Mouse (Mus musculus): ENCODE results near the gene Minos1. TPM values are rescaled to one million over a fixed set of nuclear protein-coding genes. Genes with fewer than 3 reads are reported as not detected.

The Minos1 gene
- polyA plus RNA-seq, 1 experiment from 2014 or later: 564 TPM

DNA sequence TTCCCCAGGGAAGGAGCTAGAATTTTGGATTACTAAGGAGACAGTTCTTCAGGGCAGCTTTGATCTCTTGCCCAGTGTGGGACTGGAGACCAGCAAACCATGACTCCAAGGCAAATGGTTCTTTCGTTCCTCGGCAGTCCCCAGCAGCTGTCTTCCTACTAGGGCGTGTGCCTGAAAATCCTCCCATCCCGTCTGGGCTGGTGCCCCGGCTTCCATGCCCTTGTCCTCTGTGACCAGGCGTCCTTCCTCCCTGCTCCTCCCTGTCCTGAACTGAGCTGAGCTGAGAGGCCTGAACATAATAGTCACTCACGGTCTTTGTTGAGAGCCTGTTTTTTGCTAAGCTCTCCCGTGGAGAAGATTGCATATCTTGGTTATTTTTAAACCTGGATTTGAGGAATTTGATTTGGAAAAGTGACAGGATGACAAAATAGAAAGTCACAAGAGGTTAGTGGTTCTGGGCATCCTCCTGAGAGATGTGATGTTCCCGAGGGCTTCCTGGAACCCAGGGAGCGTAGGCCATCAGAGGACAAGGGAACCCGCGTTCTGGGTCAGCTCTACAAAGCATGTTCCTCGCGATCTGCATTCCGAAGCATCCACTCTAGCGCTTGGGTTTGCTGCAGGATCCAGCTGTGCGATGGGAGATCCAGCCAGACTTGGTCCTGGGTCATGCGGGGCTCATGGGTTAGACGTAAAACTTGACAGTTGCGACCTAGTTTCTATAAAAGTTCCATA, 23.8 kb upstream of the Minos1 start:
- Histone ChIP-seq H3K4me1 (replicated peaks; ENCODE audit: control insufficient read depth, insufficient read depth, low read length) (no peaks in the 10 kb centered on the region), H3K9me3 (ENCODE audit: control insufficient read depth, low read length) (no peaks in the 10 kb centered on the region), H3K36me3 (ENCODE audit: control insufficient read depth, insufficient read depth, low read length) (no peaks in the 10 kb centered on the region), H3K9ac (ENCODE audit: low read depth, low read length) (no peak overlapping the region), H3K4me3 (ENCODE audit: low read depth, low read length) (no peak overlapping the region), H3K27ac (ENCODE audit: low read depth, low read length) (no peak overlapping the region), H3K4me2 (no peak overlapping the region), H3K27me3 (replicated peaks; ENCODE audit: control insufficient read depth, insufficient read depth, low read length) (0 out of 2 replicates have a peak, but pooled peaks cover 3% of the 10 kb centered on the region)
- DNase-seq (ENCODE audit: low spot score): no peak
- no peak for ATAC-seq (replicated peaks; ENCODE audit: low FRiP score)
- 75% methylated on average over 20 of the region's 20 CpGs for WGBS

- Histone ChIP-seq H3K27me3 (replicated peaks; ENCODE audit: control insufficient read depth, insufficient read depth, low read length) (no peaks in the 10 kb centered on the region), H3K36me3 (ENCODE audit: control insufficient read depth, insufficient read depth, low read length) (no peaks in the 10 kb centered on the region), H3K4me3 (ENCODE audit: low read depth, low read length) (no peak overlapping the region), H3K9ac (ENCODE audit: low read depth, low read length) (no peak overlapping the region), H3K4me2 (no peak overlapping the region), H3K4me1 (replicated peaks; ENCODE audit: control insufficient read depth, insufficient read depth, low read length) (no peaks in the 10 kb centered on the region), H3K9me3 (ENCODE audit: control insufficient read depth, low read length) (0 out of 2 replicates have a peak, but pooled peaks cover 3% of the 10 kb centered on the region), H3K27ac (ENCODE audit: low read depth, low read length) (no peak overlapping the region)
- DNase-seq (ENCODE audit: low spot score) (no peak), ATAC-seq (replicated peaks; ENCODE audit: low FRiP score) (no peak)
- 63% methylated on average over 6 of the region's 6 CpGs for WGBS
Observed at GRCm38 (mm10) chr4:139151370-139151769, 20.5 kb upstream of the Minos1 start.

DNA sequence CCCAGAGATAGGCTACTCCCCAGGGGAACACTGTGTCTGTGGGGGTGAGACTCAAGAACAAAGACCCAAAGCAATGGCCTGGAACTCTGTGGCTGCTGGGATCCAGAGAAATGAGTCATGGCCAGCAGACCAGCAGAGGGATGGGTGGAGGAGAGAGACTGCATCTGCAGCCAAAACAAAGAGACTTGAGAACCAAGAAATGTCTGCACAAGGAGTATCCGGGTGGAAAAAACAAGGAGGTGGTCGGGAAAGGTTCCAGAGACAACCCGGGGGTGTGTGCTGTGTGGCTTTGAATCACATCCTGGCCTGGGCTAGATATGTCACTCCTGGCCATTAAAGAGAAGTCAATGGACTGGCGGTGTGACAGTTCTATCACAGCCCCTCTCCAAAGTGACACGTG, 15.8 kb upstream of the Minos1 start:
- ATAC-seq (replicated peaks; ENCODE audit: low FRiP score) (no peak), DNase-seq (ENCODE audit: low spot score) (no peak)
- H3K4me2 ChIP-seq: no peak overlapping the region
- H3K27me3 ChIP-seq (replicated peaks; ENCODE audit: control insufficient read depth, insufficient read depth, low read length): no peaks in the 10 kb centered on the region
- H3K4me1 ChIP-seq (replicated peaks; ENCODE audit: control insufficient read depth, insufficient read depth, low read length): peaks cover 3% of the 10 kb centered on the region; the same call in 1 of the 2 replicates
- no peak overlapping the region for H3K9ac ChIP-seq (ENCODE audit: low read depth, low read length)
- 65% methylated on average over 5 of the region's 5 CpGs for WGBS
- H3K36me3 ChIP-seq (ENCODE audit: control insufficient read depth, insufficient read depth, low read length): no peaks in the 10 kb centered on the region
- 0 out of 2 replicates have a peak, but pooled peaks cover 3% of the 10 kb centered on the region for H3K9me3 ChIP-seq (ENCODE audit: control insufficient read depth, low read length)
- H3K27ac ChIP-seq (ENCODE audit: low read depth, low read length): no peak overlapping the region
- no peak overlapping the region for H3K4me3 ChIP-seq (ENCODE audit: low read depth, low read length)

DNA sequence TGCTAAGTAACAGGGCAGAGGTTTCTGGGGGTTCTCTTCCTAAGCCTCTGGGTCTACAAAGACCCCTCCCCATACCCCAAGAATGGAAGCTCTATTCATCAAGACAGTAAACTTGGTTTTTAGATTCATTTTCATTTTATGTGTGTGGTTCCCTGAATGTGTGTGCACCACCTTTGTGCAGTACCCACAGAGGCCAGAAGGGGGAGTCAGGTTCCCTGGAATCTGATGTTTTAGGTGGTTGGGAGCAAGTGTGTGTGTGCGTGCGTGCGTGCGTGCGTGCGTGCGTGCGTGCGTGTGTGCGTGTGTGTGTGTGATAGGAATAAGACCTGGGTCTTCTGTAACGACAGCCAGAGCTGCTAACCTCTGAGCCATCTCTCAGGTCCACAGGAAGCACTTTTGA, 14.2 kb upstream of the Minos1 start:
- Histone ChIP-seq H3K4me1 (replicated peaks; ENCODE audit: control insufficient read depth, insufficient read depth, low read length) (peaks cover 3% of the 10 kb centered on the region; the same call in 1 of the 2 replicates), H3K27ac (ENCODE audit: low read depth, low read length) (no peak overlapping the region), H3K4me3 (ENCODE audit: low read depth, low read length) (no peak overlapping the region), H3K27me3 (replicated peaks; ENCODE audit: control insufficient read depth, insufficient read depth, low read length) (no peaks in the 10 kb centered on the region), H3K4me2 (no peak overlapping the region), H3K9me3 (ENCODE audit: control insufficient read depth, low read length) (0 out of 2 replicates have a peak, but pooled peaks cover 3% of the 10 kb centered on the region), H3K36me3 (ENCODE audit: control insufficient read depth, insufficient read depth, low read length) (no peaks in the 10 kb centered on the region), H3K9ac (ENCODE audit: low read depth, low read length) (no peak overlapping the region)
- DNase-seq (ENCODE audit: low spot score) (no peak), ATAC-seq (replicated peaks; ENCODE audit: low FRiP score) (no peak)
- 87% methylated on average over 11 of the region's 11 CpGs for WGBS

DNA sequence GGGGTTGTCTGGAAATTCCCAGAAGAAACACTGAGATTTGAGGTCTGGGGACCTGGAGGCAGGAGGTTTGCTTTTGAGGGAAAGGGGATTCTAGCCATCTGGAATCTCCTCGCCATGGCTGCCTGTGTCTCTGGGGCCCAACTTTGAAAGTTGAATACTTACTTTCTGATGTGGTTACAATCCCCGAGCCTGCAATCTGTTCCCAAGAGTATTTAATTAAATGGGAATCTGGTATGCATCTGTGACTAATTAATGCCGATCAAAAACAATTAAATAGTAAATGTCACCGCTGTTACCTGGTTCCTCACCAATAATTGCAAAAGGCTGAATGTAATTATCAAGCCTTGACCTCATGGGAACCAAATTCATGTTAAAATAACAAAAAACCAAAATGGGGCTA, 13.7 kb upstream of the Minos1 start:
- no peak overlapping the region for H3K9ac ChIP-seq (ENCODE audit: low read depth, low read length)
- DNase-seq (ENCODE audit: low spot score) (no peak), ATAC-seq (replicated peaks; ENCODE audit: low FRiP score) (no peak)
- H3K27ac ChIP-seq (ENCODE audit: low read depth, low read length): no peak overlapping the region
- H3K4me2 ChIP-seq: no peak overlapping the region
- H3K36me3 ChIP-seq (ENCODE audit: control insufficient read depth, insufficient read depth, low read length): no peaks in the 10 kb centered on the region
- H3K9me3 ChIP-seq (ENCODE audit: control insufficient read depth, low read length): 0 out of 2 replicates have a peak, but pooled peaks cover 3% of the 10 kb centered on the region
- 85% methylated on average over 4 of the region's 4 CpGs for WGBS
- H3K27me3 ChIP-seq (replicated peaks; ENCODE audit: control insufficient read depth, insufficient read depth, low read length): no peaks in the 10 kb centered on the region
- no peak overlapping the region for H3K4me3 ChIP-seq (ENCODE audit: low read depth, low read length)
- peaks cover 3% of the 10 kb centered on the region; the same call in 1 of the 2 replicates for H3K4me1 ChIP-seq (replicated peaks; ENCODE audit: control insufficient read depth, insufficient read depth, low read length)

GRCm38 (mm10) chr4:139142985-139143384, 12.1 kb upstream of the Minos1 start:
- DNase-seq (ENCODE audit: low spot score) (no peak), ATAC-seq (replicated peaks; ENCODE audit: low FRiP score) (no peak)
- Histone ChIP-seq H3K9me3 (ENCODE audit: control insufficient read depth, low read length) (no peaks in the 10 kb centered on the region), H3K27ac (ENCODE audit: low read depth, low read length) (no peak overlapping the region), H3K4me1 (replicated peaks; ENCODE audit: control insufficient read depth, insufficient read depth, low read length) (peaks cover 3% of the 10 kb centered on the region; the same call in 1 of the 2 replicates), H3K9ac (ENCODE audit: low read depth, low read length) (no peak overlapping the region), H3K27me3 (replicated peaks; ENCODE audit: control insufficient read depth, insufficient read depth, low read length) (no peaks in the 10 kb centered on the region), H3K4me3 (ENCODE audit: low read depth, low read length) (no peak overlapping the region), H3K4me2 (peak overlapping the region; percentile 34), H3K36me3 (ENCODE audit: control insufficient read depth, insufficient read depth, low read length) (no peaks in the 10 kb centered on the region)
- 64% methylated on average over 9 of the region's 9 CpGs for WGBS

DNA sequence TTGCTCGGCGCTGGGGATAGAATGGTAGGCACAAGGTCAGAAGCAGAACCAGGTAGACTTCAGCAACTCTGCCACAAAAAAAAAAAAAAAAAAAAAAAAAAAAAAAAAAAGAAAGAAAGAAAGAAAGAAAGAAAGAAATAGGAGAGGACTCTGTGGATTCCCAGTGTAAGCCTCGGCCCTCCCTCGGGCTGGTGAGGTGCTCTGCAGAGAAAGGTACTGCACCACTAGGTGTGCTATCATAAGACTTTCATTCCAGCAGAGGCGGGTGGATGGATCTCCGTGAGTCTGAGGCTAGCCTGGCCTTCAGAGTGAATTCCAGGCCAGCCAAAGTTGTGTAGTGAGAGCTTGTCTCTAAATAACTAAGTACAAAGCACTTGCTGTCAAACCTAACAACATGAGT, 10.9 kb upstream of the Minos1 start:
- H3K27me3 ChIP-seq (replicated peaks; ENCODE audit: control insufficient read depth, insufficient read depth, low read length): no peaks in the 10 kb centered on the region
- no peak overlapping the region for H3K9ac ChIP-seq (ENCODE audit: low read depth, low read length)
- no peaks in the 10 kb centered on the region for H3K36me3 ChIP-seq (ENCODE audit: control insufficient read depth, insufficient read depth, low read length)
- DNase-seq (ENCODE audit: low spot score) (no peak), ATAC-seq (replicated peaks; ENCODE audit: low FRiP score) (no peak)
- WGBS: 67% methylated on average over 6 of the region's 6 CpGs
- no peak overlapping the region for H3K4me3 ChIP-seq (ENCODE audit: low read depth, low read length)
- H3K4me2 ChIP-seq: no peak overlapping the region
- H3K27ac ChIP-seq (ENCODE audit: low read depth, low read length): no peak overlapping the region
- peaks cover 3% of the 10 kb centered on the region; the same call in 1 of the 2 replicates for H3K4me1 ChIP-seq (replicated peaks; ENCODE audit: control insufficient read depth, insufficient read depth, low read length)
- no peaks in the 10 kb centered on the region for H3K9me3 ChIP-seq (ENCODE audit: control insufficient read depth, low read length)

- ATAC-seq (replicated peaks; ENCODE audit: low FRiP score): no peak
- H3K4me1 ChIP-seq (replicated peaks; ENCODE audit: control insufficient read depth, insufficient read depth, low read length): peaks cover 3% of the 10 kb centered on the region; the same call in 1 of the 2 replicates
- DNase-seq (ENCODE audit: low spot score): no peak
- WGBS: 66% methylated on average over 2 of the region's 2 CpGs
- H3K27ac ChIP-seq (ENCODE audit: low read depth, low read length): no peak overlapping the region
- H3K4me3 ChIP-seq (ENCODE audit: low read depth, low read length): no peak overlapping the region
- H3K9ac ChIP-seq (ENCODE audit: low read depth, low read length): no peak overlapping the region
- H3K36me3 ChIP-seq (ENCODE audit: control insufficient read depth, insufficient read depth, low read length): no peaks in the 10 kb centered on the region
- H3K27me3 ChIP-seq (replicated peaks; ENCODE audit: control insufficient read depth, insufficient read depth, low read length): no peaks in the 10 kb centered on the region
- H3K4me2 ChIP-seq: no peak overlapping the region
- H3K9me3 ChIP-seq (ENCODE audit: control insufficient read depth, low read length): no peaks in the 10 kb centered on the region
Observed at GRCm38 (mm10) chr4:139140267-139140666, 9.4 kb upstream of the Minos1 start.

GRCm38 (mm10) chr4:139136011-139136410, 5.1 kb upstream of the Minos1 start:
- 76% methylated on average over 2 of the region's 2 CpGs for WGBS

More at GRCm38 (mm10) chr4:139136011-139136410, 5.1 kb upstream of the Minos1 start:
- Histone ChIP-seq H3K27me3 (replicated peaks; ENCODE audit: control insufficient read depth, insufficient read depth, low read length) (no peaks in the 10 kb centered on the region), H3K4me3 (ENCODE audit: low read depth, low read length) (no peak overlapping the region), H3K9me3 (ENCODE audit: control insufficient read depth, low read length) (no peaks in the 10 kb centered on the region), H3K36me3 (ENCODE audit: control insufficient read depth, insufficient read depth, low read length) (no peaks in the 10 kb centered on the region), H3K9ac (ENCODE audit: low read depth, low read length) (no peak overlapping the region), H3K27ac (ENCODE audit: low read depth, low read length) (no peak overlapping the region), H3K4me1 (replicated peaks; ENCODE audit: control insufficient read depth, insufficient read depth, low read length) (peaks cover 5% of the 10 kb centered on the region), H3K4me2 (no peak overlapping the region)
- no peak for ATAC-seq (replicated peaks; ENCODE audit: low FRiP score)
- no peak for DNase-seq (ENCODE audit: low spot score)
